Mouse (Mus musculus) lung, embryonic 14.5 days (tissue): ENCODE measurements at regions not wholly inside any gene's neighbourhood (a gene's known extent, or its start where the extent isn't known, plus 50 kb on each side); places are given as distances from the start of the nearest gene placed in this dataset.

Source experiments
- ATAC-seq: fragments of 200-750 bp; cut with Nextera tagmentation; 2 replicates; pipeline ENCODE4 v1.8.0; 2017; ENCODE audit warnings: mild to moderate bottlenecking, moderate TSS enrichment, moderate library complexity; ENCODE audit not compliant: insufficient read depth
- DNase-seq: peaks from one replicate; pipeline ENCODE4 v3.0.0-alpha.2; 2015
- H3K27ac ChIP-seq: fragments of 300-500 bp; sonication (generic); 2 replicates; pipeline ENCODE4 v1.5.1; 2014; ENCODE audit warnings: low read depth, mild to moderate bottlenecking, moderate library complexity
- H3K27me3 ChIP-seq: fragments of 300-500 bp; sonication (generic); 2 replicates; pipeline ENCODE4 v1.6.1; 2014; ENCODE audit warnings: low read length, control low read depth; ENCODE audit not compliant: insufficient read depth
- H3K36me3 ChIP-seq: fragments of 300-500 bp; sonication (generic); 2 replicates; pipeline ENCODE4 v1.6.1; 2014; ENCODE audit warnings: control low read depth; ENCODE audit not compliant: insufficient read depth
- H3K4me1 ChIP-seq: fragments of 300-500 bp; sonication (generic); 2 replicates; pipeline ENCODE4 v1.6.1; 2014; ENCODE audit warnings: antibody characterized with exemption, control low read depth; ENCODE audit not compliant: insufficient read depth
- H3K4me2 ChIP-seq: fragments of 300-500 bp; sonication (generic); 2 replicates; pipeline ENCODE4 v1.6.1; 2014; ENCODE audit warnings: mild to moderate bottlenecking
- H3K4me3 ChIP-seq: fragments of 300-500 bp; sonication (generic); 2 replicates; pipeline ENCODE4 v1.5.1; 2014; ENCODE audit warnings: low read depth, low read length
- H3K9ac ChIP-seq: fragments of 300-500 bp; sonication (generic); 2 replicates; pipeline ENCODE4 v1.6.1; 2014
- H3K9me3 ChIP-seq: fragments of 300-500 bp; sonication (generic); 2 replicates; pipeline ENCODE4 v1.6.1; 2016; ENCODE audit warnings: low read depth, low read length, control low read depth
- CTCF ChIP-seq: IDR thresholded peaks from 2 replicates; pipeline ENCODE4 v1.5.1; 2016; ENCODE audit warnings: antibody characterized with exemption, low read depth
- WGBS: fragments of 180-500 bp; shearing (Covaris S2); extraction: QIAGEN DNeasy Blood & Tissue Kit; methylation state at CpG from one replicate; pipeline ENCODE4 v1.1.7; 2014; 5-methylcytosine and 5-hydroxymethylcytosine counted together

- no peaks in the 10 kb centered on the region for H3K36me3 ChIP-seq
- DNase-seq = no peak
- no peak overlapping the region for H3K9ac ChIP-seq
- TF ChIP-seq CTCF = no peak
- 0 out of 2 replicates have a peak, but pooled peaks cover 3% of the 10 kb centered on the region for H3K4me1 ChIP-seq
- no peak overlapping the region for H3K4me3 ChIP-seq
- no peaks in the 10 kb centered on the region for H3K9me3 ChIP-seq
- ATAC-seq = no peak
- 80% methylated on average over 14 of the region's 14 CpGs for WGBS
- H3K4me2 ChIP-seq = no peak overlapping the region
- no peaks in the 10 kb centered on the region for H3K27me3 ChIP-seq
- H3K27ac ChIP-seq = no peak overlapping the region
These were observed 73.5 kb upstream of the Tspan5 start for GRCm38 (mm10) chr3:138668394-138669092.

DNA sequence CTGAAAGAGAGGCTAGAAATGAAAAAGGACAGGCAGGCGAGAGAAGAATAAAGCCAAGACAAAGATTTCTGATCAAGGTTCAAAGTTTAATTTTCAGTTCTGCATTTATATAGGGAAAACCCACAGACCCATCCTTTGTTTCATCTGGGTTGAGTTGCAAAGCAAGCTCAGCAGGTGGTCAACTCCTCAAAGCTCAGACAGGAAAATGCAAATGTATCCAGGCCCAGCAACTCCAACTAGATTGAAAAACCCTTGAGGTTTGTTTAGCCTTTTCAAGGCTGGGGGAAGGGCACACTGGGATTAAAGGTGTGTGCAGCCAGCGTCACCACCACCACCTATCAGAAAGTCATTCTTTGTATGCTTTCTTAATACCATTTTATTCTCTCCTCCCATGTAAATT is 66.1 kb upstream of the Tspan5 start:
- H3K4me2 ChIP-seq = no peak overlapping the region
- H3K9ac ChIP-seq = no peak overlapping the region
- DNase-seq (no peak), ATAC-seq (no peak)
- H3K36me3 ChIP-seq = no peaks in the 10 kb centered on the region
- H3K9me3 ChIP-seq = no peaks in the 10 kb centered on the region
- no peak overlapping the region for H3K4me3 ChIP-seq
- no peak for TF ChIP-seq CTCF
- H3K4me1 ChIP-seq = 0 out of 2 replicates have a peak, but pooled peaks cover 3% of the 10 kb centered on the region
- WGBS = 59% methylated on average over 2 of the region's 2 CpGs
- H3K27me3 ChIP-seq = no peaks in the 10 kb centered on the region
- no peak overlapping the region for H3K27ac ChIP-seq

DNA sequence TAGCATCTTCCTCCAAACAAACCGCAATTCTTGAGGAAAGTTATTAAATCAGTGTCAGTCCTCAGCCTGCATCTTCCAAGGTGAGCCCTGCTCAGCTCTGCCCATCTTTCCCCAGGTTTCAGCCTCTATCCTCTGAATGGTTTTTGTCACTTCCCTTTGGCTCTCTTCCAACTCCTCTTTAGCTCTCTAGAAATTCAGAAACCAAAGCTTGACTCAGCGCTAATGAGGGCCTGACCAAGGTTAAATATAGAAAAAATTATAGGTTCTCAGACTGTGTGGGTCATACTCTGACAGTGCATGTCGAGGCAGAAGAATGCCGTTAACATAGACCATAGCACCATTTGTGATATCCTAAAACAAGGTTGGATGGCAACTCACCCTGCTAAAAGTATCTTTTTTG is 63.6 kb upstream of the Tspan5 start:
- no peak for TF ChIP-seq CTCF
- H3K9me3 ChIP-seq = no peaks in the 10 kb centered on the region
- H3K36me3 ChIP-seq = no peaks in the 10 kb centered on the region
- no peak overlapping the region for H3K4me3 ChIP-seq
- no peak overlapping the region for H3K4me2 ChIP-seq
- DNase-seq (peak; percentile 24), ATAC-seq (no peak)
- H3K4me1 ChIP-seq = no peaks in the 10 kb centered on the region
- H3K9ac ChIP-seq = no peak overlapping the region
- H3K27ac ChIP-seq = no peak overlapping the region
- WGBS = 64% methylated on average over 4 of the region's 4 CpGs
- H3K27me3 ChIP-seq = no peaks in the 10 kb centered on the region

DNA sequence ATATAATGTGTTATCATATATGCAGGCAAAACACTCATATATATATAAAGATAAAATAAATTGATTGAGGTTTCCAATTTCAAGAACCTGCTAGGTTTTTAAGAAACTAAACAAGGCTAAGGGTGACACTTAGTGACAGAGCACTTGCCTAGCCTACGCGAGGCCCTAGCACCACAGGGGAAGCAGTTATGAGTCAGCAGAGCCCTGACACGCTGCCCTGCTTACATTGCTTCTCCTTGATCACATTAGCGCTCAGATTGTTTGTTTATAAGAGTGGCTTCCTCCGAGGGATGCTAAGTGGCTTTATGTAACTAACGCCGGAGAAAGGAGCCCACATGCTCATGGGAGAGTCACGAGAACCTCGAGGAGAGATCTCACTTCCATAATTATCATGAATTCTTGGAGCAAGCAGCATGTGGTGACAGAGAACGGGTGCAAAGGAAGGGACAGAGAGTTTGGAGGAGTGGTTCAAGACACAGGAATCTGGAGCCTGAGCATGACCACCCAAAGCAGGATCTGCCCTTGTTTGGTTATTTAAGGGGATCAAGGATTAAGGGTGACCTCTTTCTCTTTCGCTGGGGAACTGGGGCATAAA is 55.3 kb upstream of the Tspan5 start:
- no peak for TF ChIP-seq CTCF
- H3K4me2 ChIP-seq = no peak overlapping the region
- H3K4me1 ChIP-seq = 0 out of 2 replicates have a peak, but pooled peaks cover 3% of the 10 kb centered on the region
- ATAC-seq = peak; percentile 88
- H3K27me3 ChIP-seq = no peaks in the 10 kb centered on the region
- no peaks in the 10 kb centered on the region for H3K36me3 ChIP-seq
- peak; percentile 75 for DNase-seq
- no peak overlapping the region for H3K4me3 ChIP-seq
- 9% methylated on average over 11 of the region's 11 CpGs for WGBS
- no peak overlapping the region for H3K27ac ChIP-seq
- no peaks in the 10 kb centered on the region for H3K9me3 ChIP-seq
- no peak overlapping the region for H3K9ac ChIP-seq

DNA sequence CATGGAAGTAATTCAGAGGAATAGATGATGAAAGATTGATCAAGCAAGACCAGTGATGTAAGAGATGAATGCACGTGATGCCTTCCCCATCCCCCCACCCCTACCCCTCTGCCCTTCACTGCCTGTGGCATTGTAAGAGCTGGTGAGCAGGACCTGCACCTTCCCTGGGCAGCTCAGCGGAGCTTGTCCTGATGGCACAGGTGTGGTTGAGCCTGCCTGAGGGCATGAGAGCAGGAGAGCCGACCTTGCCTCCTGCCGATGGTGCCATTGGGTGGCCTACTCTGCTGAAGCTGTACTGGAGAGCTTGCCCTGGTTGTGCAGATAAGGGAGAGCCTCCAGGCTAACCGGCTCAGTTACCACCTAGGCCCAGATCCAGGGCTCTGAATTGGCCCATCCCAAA is 53.4 kb upstream of the Tspan5 start:
- Histone ChIP-seq H3K4me2 (no peak overlapping the region), H3K27me3 (no peaks in the 10 kb centered on the region), H3K9me3 (no peaks in the 10 kb centered on the region), H3K27ac (no peak overlapping the region), H3K9ac (no peak overlapping the region), H3K4me1 (0 out of 2 replicates have a peak, but pooled peaks cover 3% of the 10 kb centered on the region), H3K4me3 (no peak overlapping the region), H3K36me3 (no peaks in the 10 kb centered on the region)
- DNase-seq = no peak
- WGBS = 83% methylated on average over 5 of the region's 5 CpGs
- no peak for TF ChIP-seq CTCF
- no peak for ATAC-seq
